Mouse (Mus musculus) hindbrain, embryonic 15.5 days (tissue): ENCODE measurements around the gene Adam3. TPM values are rescaled to one million over a fixed set of nuclear protein-coding genes. Genes with fewer than 3 reads are reported as not detected.

Experiments used
- ATAC-seq: fragments of 200-750 bp; cut with Nextera tagmentation; 2 replicates; pipeline ENCODE4 v1.8.0; 2017; ENCODE audit warnings: low read depth, moderate number of reproducible peaks, moderate TSS enrichment; ENCODE audit not compliant: low FRiP score
- H3K27ac ChIP-seq: fragments of 300-500 bp; sonication (generic); replicated peaks from 2 replicates; pipeline ENCODE4 v1.5.1; 2015; ENCODE audit warnings: mild to moderate bottlenecking, inconsistent platforms
- H3K27me3 ChIP-seq: fragments of 300-500 bp; sonication (generic); 2 replicates; pipeline ENCODE4 v1.6.1; 2015; ENCODE audit warnings: control low read depth, inconsistent platforms
- H3K36me3 ChIP-seq: fragments of 300-500 bp; sonication (generic); 2 replicates; pipeline ENCODE4 v1.6.1; 2015; ENCODE audit warnings: control low read depth, inconsistent platforms
- H3K4me1 ChIP-seq: fragments of 300-500 bp; sonication (generic); replicated peaks from 2 replicates; pipeline ENCODE4 v1.6.1; 2015; ENCODE audit warnings: control low read depth, inconsistent platforms
- H3K4me2 ChIP-seq: fragments of 300-500 bp; sonication (generic); 2 replicates; pipeline ENCODE4 v1.6.1; 2015; ENCODE audit warnings: moderate library complexity, mild to moderate bottlenecking, inconsistent platforms
- H3K4me3 ChIP-seq: fragments of 300-500 bp; sonication (generic); 2 replicates; pipeline ENCODE4 v1.5.1; 2015; ENCODE audit warnings: mild to moderate bottlenecking, inconsistent platforms
- H3K9ac ChIP-seq: fragments of 300-500 bp; sonication (generic); 2 replicates; pipeline ENCODE4 v1.6.1; 2015; ENCODE audit warnings: inconsistent platforms
- H3K9me3 ChIP-seq: fragments of 300-500 bp; sonication (generic); 2 replicates; pipeline ENCODE4 v1.6.1; 2016; ENCODE audit warnings: control low read depth, inconsistent platforms
- WGBS: fragments of 180-500 bp; shearing (Covaris S2); methylation state at CpG from one replicate; pipeline ENCODE4 v1.1.7; 2015; 5-methylcytosine and 5-hydroxymethylcytosine counted together
- polyA plus RNA-seq: library from polyadenylated mRNA; unstranded; fragments of >200 nt; fragmentation: Nextera tagmentation; extraction: Ambion mirVana; gene quantifications from 2 replicates; pipeline ENCODE4 v1.2.1, GENCODE M21; 2015

Adam3 gene
- polyA plus RNA-seq = 0.17 and 0.64 TPM in 2 replicates

DNA sequence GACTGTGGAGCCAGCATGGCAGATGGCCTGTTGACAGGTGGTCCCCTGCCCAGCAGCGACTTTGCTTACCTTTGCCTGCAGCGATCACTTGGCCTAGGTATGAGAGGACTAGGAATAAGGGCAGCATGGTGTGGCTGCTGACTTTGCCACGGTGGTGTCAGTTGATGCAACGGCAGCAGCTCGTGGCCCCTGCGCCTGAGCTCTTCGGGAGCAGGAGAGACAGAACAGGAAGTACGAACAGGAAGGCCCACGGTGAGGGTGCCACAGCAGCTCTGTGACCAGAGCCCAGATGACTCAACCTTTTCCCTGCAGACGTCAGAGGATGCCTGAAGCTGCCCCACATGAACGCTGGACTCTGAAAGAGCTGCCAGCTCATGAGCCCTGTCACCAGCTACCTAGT is at the start of gene Adam3:
Gene Adam3 (minus strand): TSS at position 223 of the 400 bp plus-strand sequence.
- ATAC-seq = no peak
- Histone ChIP-seq H3K9me3 (no peaks in the 10 kb centered on the region), H3K9ac (no peak within 1 kb of the TSS), H3K4me2 (no peak within 1 kb of the TSS), H3K27me3 (no peaks in the 10 kb centered on the region), H3K36me3 (no peaks in the 10 kb centered on the region), H3K4me1 (no peaks in the 10 kb centered on the region), H3K27ac (no peak within 1 kb of the TSS), H3K4me3 (no peak within 1 kb of the TSS)
- WGBS = 64% methylated on average over 11 of the region's 11 CpGs

DNA sequence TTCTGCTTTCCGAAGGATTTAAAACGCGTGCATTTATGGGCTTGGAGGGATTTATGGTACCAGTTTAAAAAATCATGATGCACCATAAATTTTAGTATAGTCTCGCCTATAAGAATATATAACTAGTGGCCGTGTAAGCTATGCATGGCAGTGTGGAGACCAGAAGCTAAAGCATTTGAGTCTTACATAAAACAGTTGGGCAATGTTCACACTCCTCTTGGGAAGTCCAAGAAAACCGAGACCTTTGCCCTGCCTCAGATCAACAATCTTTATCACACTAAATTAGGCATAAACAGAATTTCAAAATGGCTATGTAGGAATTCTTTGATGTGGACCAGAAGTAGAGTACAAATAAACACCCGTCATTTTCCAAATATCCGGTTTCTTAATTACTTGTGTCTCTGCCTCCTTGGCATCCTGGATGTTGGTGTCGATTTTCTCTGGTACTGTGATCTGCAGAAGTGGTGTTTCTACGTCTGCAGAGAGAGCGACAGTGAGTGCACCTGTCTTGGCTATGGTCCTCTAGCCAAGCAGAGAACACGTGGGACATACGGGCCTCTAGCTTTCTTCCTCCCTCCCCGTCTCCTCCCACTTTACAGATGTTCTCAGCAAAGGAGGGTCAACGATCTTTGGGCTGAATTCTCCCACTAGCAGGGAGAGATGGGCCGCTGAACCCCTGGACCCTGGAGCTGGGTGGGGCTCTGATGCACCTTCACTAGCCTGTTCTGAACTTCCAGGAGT is 596 bp downstream of the Adam3 start:
- Histone ChIP-seq H3K9me3 (no peaks in the 10 kb centered on the region), H3K4me1 (no peaks in the 10 kb centered on the region), H3K27me3 (no peaks in the 10 kb centered on the region), H3K4me3 (no peak overlapping the region), H3K36me3 (no peaks in the 10 kb centered on the region), H3K9ac (no peak overlapping the region), H3K4me2 (no peak overlapping the region), H3K27ac (no peak overlapping the region)
- no peak for ATAC-seq
- 79% methylated on average over 16 of the region's 16 CpGs for WGBS

Other genes with a start within 250 kb of the Adam3 start
- 0.31 and 0.54 TPM in 2 replicates for gene Adam5, start 98.5 kb upstream of the Adam3 start, polyA plus RNA-seq